Comparison of ENCODE assay signal across 8 mouse cellular contexts in genomic region chr2:75469958-75470687, GRCm38 (mm10).
A peak's percentile ranks its signal among the peaks of the same experiment; 100 is the strongest.
DNase-seq lines count a peak whose midpoint lies in the region; ATAC-seq and TF ChIP-seq lines count a peak whose summit lies in the region.

No protein-coding gene starts in this region.

- no peaks in the 10 kb centered on the region for H3K36me3 ChIP-seq in heart, adult 2 months (ENCODE audit: control insufficient read depth, insufficient read depth, low read length)
- no peaks in the 10 kb centered on the region for H3K36me3 ChIP-seq in limb, embryonic 13.5 days
- H3K36me3 ChIP-seq in midbrain, embryonic 15.5 days (replicated peaks), result no peaks in the 10 kb centered on the region

- H3K79me2 ChIP-seq in heart, adult 2 months (replicated peaks; ENCODE audit: control insufficient read depth, insufficient read depth, low read length), result no peaks in the 10 kb centered on the region

- TF ChIP-seq CTCF in heart, adult 2 months (IDR thresholded peaks at IDR 0.05), result no peak

- H3K27me3 ChIP-seq in heart, adult 2 months (ENCODE audit: control insufficient read depth, insufficient read depth, low read length), result no peaks in the 10 kb centered on the region
- peaks cover 41% of the 10 kb centered on the region for H3K27me3 ChIP-seq in limb, embryonic 13.5 days
- H3K27me3 ChIP-seq in midbrain, embryonic 15.5 days (replicated peaks), result no peaks in the 10 kb centered on the region

- peak; percentile 68 for DNase-seq in MEL-GATA-1-ER (ENCODE audit: extremely low read depth, low read depth)
- peak; percentile 36 for DNase-seq in embryo, embryonic 9.5 days (ENCODE audit: extremely low spot score)
- DNase-seq in heart, adult 2 months, result peak; percentile 31 to 55
- peak; percentile 6 for DNase-seq in kidney, adult 11 months
- peak; percentile 31 for DNase-seq in testis, postnatal 14 days (ENCODE audit: low spot score)
- DNase-seq in urinary bladder, adult 2 months (ENCODE audit: low spot score), result no peak

- H3K27ac ChIP-seq in heart, adult 2 months, result no peak overlapping the region; the same call in 1 of the 2 replicates
- 0 out of 2 replicates have a peak overlapping the region, but pooled peaks have one; percentile 22 for H3K27ac ChIP-seq in limb, embryonic 13.5 days
- H3K27ac ChIP-seq in midbrain, embryonic 15.5 days, result peak overlapping the region; percentile 81

- intact Hi-C loops in heart, adult 2 months (cut with DNase I), result no loop called here

- no peak for TF ChIP-seq POLR2A in heart, adult 2 months (IDR thresholded peaks at IDR 0.05; ENCODE audit: insufficient read depth, low read depth, low read length)

- H3K9ac ChIP-seq in heart, adult 2 months (ENCODE audit: low read depth, low read length), result no peak overlapping the region
- no peak overlapping the region for H3K9ac ChIP-seq in limb, embryonic 13.5 days
- H3K9ac ChIP-seq in midbrain, embryonic 15.5 days, result peak overlapping the region; percentile 8; the same call in 1 of the 2 replicates

- no peak for TF ChIP-seq EP300 in heart, adult 2 months (IDR thresholded peaks at IDR 0.05; ENCODE audit: insufficient read depth, low read depth, low read length)

- no peaks in the 10 kb centered on the region for H3K4me1 ChIP-seq in heart, adult 2 months (ENCODE audit: control insufficient read depth, insufficient read depth, low read length)
- H3K4me1 ChIP-seq in limb, embryonic 13.5 days, result peaks cover 18% of the 10 kb centered on the region
- peaks cover 11% of the 10 kb centered on the region for H3K4me1 ChIP-seq in midbrain, embryonic 15.5 days

- no peak for ATAC-seq in limb, embryonic 13.5 days (ENCODE audit: low FRiP score, low read depth)
- peak; percentile 92 for ATAC-seq in midbrain, embryonic 15.5 days (replicated peaks)

- H3K9me3 ChIP-seq in limb, embryonic 13.5 days, result no peaks in the 10 kb centered on the region
- no peaks in the 10 kb centered on the region for H3K9me3 ChIP-seq in midbrain, embryonic 15.5 days

- WGBS in heart, adult 2 months, result 12% methylated on average over 15 of the region's 15 CpGs
- WGBS in limb, embryonic 13.5 days, result 37% methylated on average over 15 of the region's 15 CpGs
- WGBS in midbrain, embryonic 15.5 days, result 8% methylated on average over 15 of the region's 15 CpGs

- 0 out of 2 replicates have a peak overlapping the region, but pooled peaks have one; percentile 19 for H3K4me2 ChIP-seq in limb, embryonic 13.5 days (replicated peaks)
- peak overlapping the region; percentile 26 for H3K4me2 ChIP-seq in midbrain, embryonic 15.5 days

- no peak overlapping the region for H3K4me3 ChIP-seq in heart, adult 2 months
- no peak overlapping the region for H3K4me3 ChIP-seq in limb, embryonic 13.5 days
- no peak overlapping the region for H3K4me3 ChIP-seq in midbrain, embryonic 15.5 days
